Mouse (Mus musculus): ENCODE measurements around the gene Gjb2. TPM values are rescaled to one million over a fixed set of nuclear protein-coding genes. Genes with fewer than 3 reads are reported as not detected.
A peak's percentile ranks its signal among the peaks of the same experiment; 100 is the strongest.

Gene Gjb2
- 5.8 and 7.3 TPM in 2 replicates for polyA plus RNA-seq (2015; fragmentation: Nextera tagmentation; extraction: Ambion mirVana)

GRCm38 (mm10) chr14:57104106-57105023 is at the start of gene Gjb2:
TSS of gene Gjb2 (minus strand) at chr14:57104702.
- Histone ChIP-seq H3K9ac (peak within 1 kb of the TSS; percentile 57), H3K4me1 (replicated peaks) (peaks cover 28% of the 10 kb centered on the region; the same call in 1 of the 2 replicates), H3K4me2 (peak within 1 kb of the TSS; percentile 75), H3K4me3 (replicated peaks) (peak within 1 kb of the TSS; percentile 62), H3K27ac (no peak within 1 kb of the TSS), H3K9me3 (replicated peaks) (no peaks in the 10 kb centered on the region), H3K27me3 (peaks cover 65% of the 10 kb centered on the region), H3K36me3 (no peaks in the 10 kb centered on the region)
- DNase-seq (no peak), ATAC-seq (ENCODE audit: low read depth) (peak; percentile 71)
- 1% methylated on average over 101 of the region's 101 CpGs for WGBS (ENCODE audit: insufficient replicate concordance)

- H3K27me3 ChIP-seq, result 0 out of 2 replicates have a peak, but pooled peaks cover 3% of the 10 kb centered on the region
- no peak overlapping the region for H3K4me2 ChIP-seq
- WGBS (ENCODE audit: insufficient replicate concordance), result 44% methylated on average over 4 of the region's 4 CpGs
- ATAC-seq (ENCODE audit: low read depth), result no peak
- no peak for DNase-seq
- H3K4me1 ChIP-seq (replicated peaks), result no peaks in the 10 kb centered on the region
- no peak overlapping the region for H3K4me3 ChIP-seq (replicated peaks)
- H3K27ac ChIP-seq, result no peak overlapping the region
- H3K9ac ChIP-seq, result no peak overlapping the region
- no peaks in the 10 kb centered on the region for H3K36me3 ChIP-seq
- H3K9me3 ChIP-seq (replicated peaks), result no peaks in the 10 kb centered on the region
These were observed 41.2 kb upstream of the Gjb2 start for GRCm38 (mm10) chr14:57145741-57146140.

- no peak overlapping the region for H3K27ac ChIP-seq
- H3K27me3 ChIP-seq, result peaks cover 59% of the 10 kb centered on the region
- no peak overlapping the region for H3K4me3 ChIP-seq (replicated peaks)
- H3K4me1 ChIP-seq (replicated peaks), result no peaks in the 10 kb centered on the region
- H3K36me3 ChIP-seq, result no peaks in the 10 kb centered on the region
- H3K4me2 ChIP-seq, result no peak overlapping the region
- ATAC-seq (ENCODE audit: low read depth) (no peak), DNase-seq (no peak)
- no peak overlapping the region for H3K9ac ChIP-seq
- 71% methylated on average over 8 of the region's 8 CpGs for WGBS (ENCODE audit: insufficient replicate concordance)
- no peaks in the 10 kb centered on the region for H3K9me3 ChIP-seq (replicated peaks)
These were observed 30.8 kb upstream of the Gjb2 start for GRCm38 (mm10) chr14:57135265-57135664.

GRCm38 (mm10) chr14:57133161-57133661 is 28.7 kb upstream of the Gjb2 start, which contains the start of gene Gjb6:
TSS of gene Gjb6 (minus strand) at chr14:57133611.
- Histone ChIP-seq H3K4me1 (replicated peaks) (no peaks in the 10 kb centered on the region), H3K27ac (no peak within 1 kb of the TSS), H3K4me2 (peak within 1 kb of the TSS; percentile 37), H3K9me3 (replicated peaks) (no peaks in the 10 kb centered on the region), H3K4me3 (replicated peaks) (0 out of 2 replicates have a peak within 1 kb of the TSS, but pooled peaks have one; percentile 14), H3K9ac (no peak within 1 kb of the TSS), H3K27me3 (peaks cover 65% of the 10 kb centered on the region), H3K36me3 (no peaks in the 10 kb centered on the region)
- no peak for DNase-seq
- ATAC-seq (ENCODE audit: low read depth), result no peak
- 3% methylated on average over 33 of the region's 33 CpGs for WGBS (ENCODE audit: insufficient replicate concordance)

- DNase-seq, result no peak
- Histone ChIP-seq H3K4me2 (no peak overlapping the region), H3K9ac (no peak overlapping the region), H3K36me3 (no peaks in the 10 kb centered on the region), H3K27ac (no peak overlapping the region), H3K9me3 (replicated peaks) (no peaks in the 10 kb centered on the region), H3K4me1 (replicated peaks) (no peaks in the 10 kb centered on the region), H3K4me3 (replicated peaks) (no peak overlapping the region), H3K27me3 (peaks cover 27% of the 10 kb centered on the region)
- WGBS (ENCODE audit: insufficient replicate concordance), result 54% methylated on average over 4 of the region's 4 CpGs
- ATAC-seq (ENCODE audit: low read depth), result no peak
These were observed 22.9 kb upstream of the Gjb2 start for GRCm38 (mm10) chr14:57127383-57127782.

GRCm38 (mm10) chr14:57122295-57122694 is 17.8 kb upstream of the Gjb2 start:
- Histone ChIP-seq H3K4me2 (no peak overlapping the region), H3K36me3 (no peaks in the 10 kb centered on the region), H3K4me1 (replicated peaks) (no peaks in the 10 kb centered on the region), H3K9me3 (replicated peaks) (no peaks in the 10 kb centered on the region), H3K27ac (no peak overlapping the region), H3K4me3 (replicated peaks) (no peak overlapping the region), H3K9ac (no peak overlapping the region), H3K27me3 (no peaks in the 10 kb centered on the region)
- DNase-seq (no peak), ATAC-seq (ENCODE audit: low read depth) (no peak)
- WGBS (ENCODE audit: insufficient replicate concordance), result 63% methylated on average over 7 of the region's 7 CpGs

- Histone ChIP-seq H3K27ac (no peak within 1 kb of the TSS), H3K27me3 (peaks cover 30% of the 10 kb centered on the region), H3K4me3 (replicated peaks) (no peak within 1 kb of the TSS), H3K4me1 (replicated peaks) (no peaks in the 10 kb centered on the region), H3K9me3 (replicated peaks) (no peaks in the 10 kb centered on the region), H3K36me3 (no peaks in the 10 kb centered on the region), H3K4me2 (no peak within 1 kb of the TSS), H3K9ac (no peak within 1 kb of the TSS)
- ATAC-seq (ENCODE audit: low read depth), result no peak
- no peak for DNase-seq
- 26% methylated on average over 13 of the region's 13 CpGs for WGBS (ENCODE audit: insufficient replicate concordance)
These were observed 11.5 kb upstream of the Gjb2 start, which contains the start of gene Gm4491 for GRCm38 (mm10) chr14:57115823-57116544. TSS of gene Gm4491 (minus strand) at chr14:57115883.

- H3K9ac ChIP-seq, result no peak overlapping the region
- no peak overlapping the region for H3K4me2 ChIP-seq
- H3K27me3 ChIP-seq, result peaks cover 60% of the 10 kb centered on the region
- no peaks in the 10 kb centered on the region for H3K36me3 ChIP-seq
- 12% methylated on average over 4 of the region's 4 CpGs for WGBS (ENCODE audit: insufficient replicate concordance)
- DNase-seq (no peak), ATAC-seq (ENCODE audit: low read depth) (no peak)
- peaks cover 9% of the 10 kb centered on the region; the same call in 1 of the 2 replicates for H3K4me1 ChIP-seq (replicated peaks)
- H3K27ac ChIP-seq, result no peak overlapping the region
- H3K4me3 ChIP-seq (replicated peaks), result no peak overlapping the region
- no peaks in the 10 kb centered on the region for H3K9me3 ChIP-seq (replicated peaks)
These were observed 4.7 kb upstream of the Gjb2 start for GRCm38 (mm10) chr14:57109194-57109593.

- Histone ChIP-seq H3K9me3 (replicated peaks) (no peaks in the 10 kb centered on the region), H3K36me3 (no peaks in the 10 kb centered on the region), H3K4me3 (replicated peaks) (no peak overlapping the region), H3K4me1 (replicated peaks) (peaks cover 17% of the 10 kb centered on the region; the same call in 1 of the 2 replicates), H3K27me3 (peaks cover 70% of the 10 kb centered on the region), H3K4me2 (no peak overlapping the region), H3K9ac (no peak overlapping the region), H3K27ac (no peak overlapping the region)
- no peak for DNase-seq
- no peak for ATAC-seq (ENCODE audit: low read depth)
- WGBS (ENCODE audit: insufficient replicate concordance), result 58% methylated on average over 5 of the region's 5 CpGs
These were observed 3.4 kb upstream of the Gjb2 start for GRCm38 (mm10) chr14:57107916-57108315.

- Histone ChIP-seq H3K9ac (no peak overlapping the region), H3K36me3 (no peaks in the 10 kb centered on the region), H3K4me1 (replicated peaks) (peaks cover 17% of the 10 kb centered on the region; the same call in 1 of the 2 replicates), H3K9me3 (replicated peaks) (no peaks in the 10 kb centered on the region), H3K27ac (no peak overlapping the region), H3K4me2 (no peak overlapping the region), H3K27me3 (peaks cover 75% of the 10 kb centered on the region), H3K4me3 (replicated peaks) (no peak overlapping the region)
- 51% methylated on average over 8 of the region's 8 CpGs for WGBS (ENCODE audit: insufficient replicate concordance)
- DNase-seq (no peak), ATAC-seq (ENCODE audit: low read depth) (no peak)
These were observed 2.6 kb upstream of the Gjb2 start for GRCm38 (mm10) chr14:57107091-57107490.

- 40% methylated on average over 11 of the region's 11 CpGs for WGBS (ENCODE audit: insufficient replicate concordance)
- DNase-seq, result no peak
- peaks cover 17% of the 10 kb centered on the region; the same call in 1 of the 2 replicates for H3K4me1 ChIP-seq (replicated peaks)
- H3K9ac ChIP-seq, result no peak overlapping the region
- no peak overlapping the region for H3K27ac ChIP-seq
- H3K9me3 ChIP-seq (replicated peaks), result no peaks in the 10 kb centered on the region
- no peak for ATAC-seq (ENCODE audit: low read depth)
- H3K4me3 ChIP-seq (replicated peaks), result no peak overlapping the region
- no peaks in the 10 kb centered on the region for H3K36me3 ChIP-seq
- H3K27me3 ChIP-seq, result peaks cover 68% of the 10 kb centered on the region
- H3K4me2 ChIP-seq, result no peak overlapping the region
These were observed 1.2 kb upstream of the Gjb2 start for GRCm38 (mm10) chr14:57105721-57106120.

Measured in liver, embryonic 13.5 days (tissue).